Mouse (Mus musculus): ENCODE results near the gene BC055324.

- no peak for TF ChIP-seq CTCF (IDR thresholded peaks at IDR 0.05; ENCODE audit: borderline replicate concordance, insufficient read depth, low read length)
- TF ChIP-seq POLR2A (IDR thresholded peaks at IDR 0.05; ENCODE audit: low read depth, low read length), result 0 out of 2 replicates have a peak, but pooled peaks have one; percentile 34
Observed at GRCm38 (mm10) chr1:163929636-163930457, 64.7 kb downstream of the BC055324 start.

All from embryonic fibroblast, embryonic 13.5 days (primary cell).